Mouse (Mus musculus) c-Kit-negative CD71-positive TER-119-positive erythroid progenitor cells, embryonic 14.5 days (primary cell): ENCODE measurements around the gene Ypel3.
"Not testable (repeated sequence)": the region's sequence is repeated elsewhere in the genome, so short reads cannot be mapped to it uniquely, and the experiment has no call there.

Source experiments
- DNase-seq: peaks from one replicate; pipeline ENCODE4 v3.0.0-alpha.2; 2013; ENCODE audit warnings: low read depth, low spot score

Gene Ypel3

GRCm38 (mm10) chr7:126766201-126766600 lies 10.6 kb upstream of the Ypel3 start, which contains the start of gene Gdpd3:
Gene Gdpd3 (plus strand): TSS chr7:126766334.
- DNase-seq, result no peak

GRCm38 (mm10) chr7:126767001-126767400 lies 9.8 kb upstream of the Ypel3 start:
- no peak for DNase-seq

DNA sequence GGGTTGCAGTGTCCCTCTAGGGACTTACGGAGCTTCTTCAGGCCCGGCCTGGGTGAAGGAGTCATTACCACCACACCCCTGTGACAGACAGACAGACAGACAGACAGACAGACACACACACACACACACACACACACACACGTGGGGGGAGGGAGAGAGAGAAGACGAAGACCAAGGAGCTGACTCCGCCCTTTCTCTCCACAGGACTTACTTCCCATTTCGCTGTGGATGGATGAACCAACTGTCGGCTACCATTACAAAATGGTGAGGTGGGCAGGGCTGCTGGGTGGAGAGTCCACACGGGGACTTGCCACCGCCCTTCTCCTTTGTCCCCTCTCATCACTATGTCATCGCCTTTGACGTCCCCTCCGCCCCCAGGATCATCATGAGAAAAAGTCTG lies 6.0 kb upstream of the Ypel3 start:
- no peak for DNase-seq

GRCm38 (mm10) chr7:126773351-126773750 lies 3.4 kb upstream of the Ypel3 start:
- no peak for DNase-seq

DNA sequence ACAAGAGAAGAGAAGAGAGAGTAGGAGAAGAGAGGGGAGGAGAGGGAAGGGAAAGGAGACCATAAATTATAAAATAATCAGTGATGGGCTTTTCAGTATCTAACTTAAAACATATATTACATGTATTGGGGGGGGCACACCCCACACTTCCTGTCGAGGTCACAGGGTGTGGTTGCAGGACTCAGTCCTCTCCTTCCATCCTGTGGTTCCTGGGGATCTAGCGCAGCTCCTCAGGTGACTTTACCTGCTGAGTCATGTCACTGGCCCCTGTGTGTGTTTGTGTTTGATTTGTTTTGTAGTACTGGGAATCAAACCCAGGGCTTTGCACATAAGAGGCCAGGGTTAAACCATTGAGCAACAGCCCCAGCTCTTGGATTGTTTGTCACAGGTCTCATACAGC lies 2.3 kb upstream of the Ypel3 start:
- DNase-seq, result no peak

DNA sequence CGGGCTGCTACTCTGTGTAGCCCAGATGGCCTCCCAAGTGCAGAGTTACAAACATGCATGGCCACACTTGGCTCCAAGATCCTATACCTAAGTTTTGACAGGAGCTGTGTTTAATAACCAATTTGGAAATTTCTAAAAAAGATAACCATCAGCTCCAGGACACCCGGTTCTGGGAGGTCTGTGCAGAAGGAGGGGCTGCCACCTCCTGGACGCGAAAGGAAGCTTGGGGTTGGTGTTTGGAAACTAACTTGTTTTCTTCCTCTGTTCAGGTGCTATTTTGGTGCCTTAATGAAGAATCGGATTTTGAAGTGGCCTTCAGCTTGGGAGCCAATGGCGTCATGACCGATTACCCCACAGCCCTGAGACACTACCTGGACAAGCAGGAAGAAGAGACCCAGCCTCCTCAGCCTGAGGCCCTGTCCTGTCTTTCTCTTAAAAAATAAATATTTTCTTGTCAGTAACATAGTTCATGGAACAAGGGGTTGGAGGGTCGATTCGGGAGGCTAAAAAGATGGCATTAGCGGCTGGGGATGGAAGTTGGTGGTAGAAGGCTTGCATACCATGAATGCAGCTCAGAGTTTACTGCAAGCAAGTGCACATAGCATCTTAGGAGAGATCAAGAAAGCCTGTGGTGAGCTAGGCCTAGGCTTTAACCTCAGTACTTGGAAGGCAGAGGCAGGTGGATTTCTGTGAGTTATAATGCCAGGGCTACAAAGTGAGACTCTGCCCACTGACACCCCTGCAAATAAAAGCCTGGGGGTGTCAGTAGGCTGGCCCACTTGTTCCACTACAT lies 1.4 kb upstream of the Ypel3 start:
- DNase-seq, result no peak

DNA sequence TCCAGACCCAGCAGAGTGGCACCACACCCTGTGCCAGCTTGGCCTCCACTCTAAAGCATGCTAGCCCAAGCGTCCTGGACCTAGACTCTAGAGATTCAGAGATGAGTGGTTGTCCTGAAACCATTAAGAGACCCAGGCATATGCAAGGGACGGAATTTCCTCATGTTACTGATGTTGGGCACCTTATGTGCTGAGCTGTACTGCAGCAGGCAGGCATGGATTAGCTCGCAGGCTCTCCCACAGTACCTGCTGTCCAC lies 849 bp upstream of the Ypel3 start:
- DNase-seq, result no peak

GRCm38 (mm10) chr7:126777476-126777875 lies 721 bp downstream of the Ypel3 start:
- DNase-seq, result no peak

- no peak for DNase-seq
These were observed 1.4 kb downstream of the Ypel3 start for GRCm38 (mm10) chr7:126778147-126778546.

DNA sequence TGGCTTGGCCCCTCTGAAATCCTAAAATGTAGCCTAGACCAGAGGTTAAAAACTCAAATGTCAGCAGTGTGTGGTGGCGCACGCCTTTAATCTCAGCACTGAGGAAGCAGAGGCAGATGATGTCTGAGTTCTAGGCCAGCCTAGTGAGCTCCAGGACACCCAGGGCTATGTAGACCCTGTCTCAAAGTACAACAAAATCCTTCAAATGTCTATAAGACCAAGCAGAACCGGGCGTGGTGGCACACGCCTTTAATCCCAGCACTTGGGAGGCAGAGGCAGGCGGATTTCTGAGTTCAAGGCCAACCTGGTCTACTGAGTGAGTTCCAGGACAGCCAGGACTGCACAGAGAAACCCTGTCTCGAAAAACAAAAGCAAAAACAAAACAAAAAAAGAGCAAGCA lies 2.3 kb downstream of the Ypel3 start:
- not testable (repeated sequence) for DNase-seq

DNA sequence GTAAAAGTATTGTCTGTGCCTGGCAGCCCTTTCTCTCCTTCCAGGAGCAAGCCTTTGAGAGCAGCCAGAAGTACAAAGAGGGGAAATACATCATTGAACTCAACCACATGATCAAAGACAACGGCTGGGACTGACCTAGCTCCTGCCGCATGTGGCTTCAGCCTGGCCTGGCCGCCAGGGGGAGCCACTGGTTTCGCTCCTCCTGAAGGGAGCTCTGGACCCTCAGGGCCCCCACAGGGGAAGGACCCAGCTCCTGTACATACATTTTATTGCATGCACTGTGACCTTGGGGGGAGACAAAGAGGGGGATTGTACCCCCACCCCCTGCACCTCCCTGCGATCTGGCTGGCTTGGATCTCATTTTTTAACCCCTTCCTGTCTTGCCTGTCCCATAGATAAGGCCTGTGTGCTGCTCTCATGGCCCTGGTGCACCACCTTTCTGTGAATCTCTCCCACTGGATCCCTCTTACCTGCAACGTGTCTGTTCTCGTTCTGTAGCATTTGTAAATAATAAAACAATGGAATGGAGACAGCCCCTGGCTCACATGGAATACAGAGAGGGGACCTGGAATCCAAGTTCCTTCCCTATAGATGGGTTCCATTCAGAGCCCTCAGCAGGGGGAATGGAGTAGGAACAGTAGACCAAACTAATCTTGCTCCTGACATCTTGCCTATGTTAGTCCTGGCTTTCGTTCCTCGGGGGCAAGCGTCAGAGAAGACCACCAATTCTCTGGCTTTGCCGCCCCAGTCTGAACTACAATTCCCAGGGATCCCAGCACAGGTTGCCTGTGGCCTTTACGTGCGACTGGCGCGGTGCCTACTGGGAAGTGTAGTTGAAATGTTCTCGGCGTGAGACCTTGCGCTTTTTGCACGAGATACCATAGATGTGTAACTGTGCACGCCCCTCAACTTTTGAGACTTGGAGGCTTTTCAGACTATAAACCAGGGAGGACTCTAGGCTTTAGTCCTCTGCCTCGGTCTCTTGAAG lies 3.5 kb downstream of the Ypel3 start:
- DNase-seq, result peak; percentile 67

DNA sequence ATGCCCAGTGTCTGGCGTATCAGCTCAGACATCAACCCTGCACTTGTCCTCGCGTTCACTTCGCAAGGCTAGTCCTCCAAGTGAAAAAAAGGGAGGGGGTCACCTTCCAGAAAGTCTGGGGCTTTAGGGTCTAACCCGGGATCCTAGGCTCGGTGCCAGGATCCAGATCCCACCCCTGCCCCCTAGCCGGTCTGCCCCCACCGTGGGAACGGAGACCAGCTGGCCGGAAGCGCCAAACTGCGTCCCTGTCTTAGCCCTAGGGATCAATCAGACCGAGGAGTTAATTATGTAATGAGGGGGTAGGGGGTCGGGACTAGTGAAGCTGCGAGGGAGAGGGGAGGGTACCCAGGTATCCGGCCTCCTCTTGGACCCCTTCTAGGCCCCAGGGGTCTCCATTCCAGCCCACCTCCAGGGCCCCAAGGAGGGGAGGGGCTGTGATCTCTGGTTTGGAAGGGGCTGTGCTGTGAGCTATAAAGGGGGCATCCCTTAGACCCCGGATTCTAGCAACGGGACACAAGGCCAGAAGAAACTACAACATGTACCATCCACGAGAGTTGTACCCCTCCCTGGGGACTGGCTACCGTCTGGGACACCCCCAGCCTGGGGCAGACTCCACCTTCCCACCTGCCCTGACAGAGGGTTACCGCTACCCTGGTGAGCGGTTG lies 4.3 kb downstream of the Ypel3 start, which contains the start of gene Tbx6:
Tbx6 (plus strand) TSS at position 513 of the 665 bp plus-strand sequence.
- DNase-seq, result no peak

DNA sequence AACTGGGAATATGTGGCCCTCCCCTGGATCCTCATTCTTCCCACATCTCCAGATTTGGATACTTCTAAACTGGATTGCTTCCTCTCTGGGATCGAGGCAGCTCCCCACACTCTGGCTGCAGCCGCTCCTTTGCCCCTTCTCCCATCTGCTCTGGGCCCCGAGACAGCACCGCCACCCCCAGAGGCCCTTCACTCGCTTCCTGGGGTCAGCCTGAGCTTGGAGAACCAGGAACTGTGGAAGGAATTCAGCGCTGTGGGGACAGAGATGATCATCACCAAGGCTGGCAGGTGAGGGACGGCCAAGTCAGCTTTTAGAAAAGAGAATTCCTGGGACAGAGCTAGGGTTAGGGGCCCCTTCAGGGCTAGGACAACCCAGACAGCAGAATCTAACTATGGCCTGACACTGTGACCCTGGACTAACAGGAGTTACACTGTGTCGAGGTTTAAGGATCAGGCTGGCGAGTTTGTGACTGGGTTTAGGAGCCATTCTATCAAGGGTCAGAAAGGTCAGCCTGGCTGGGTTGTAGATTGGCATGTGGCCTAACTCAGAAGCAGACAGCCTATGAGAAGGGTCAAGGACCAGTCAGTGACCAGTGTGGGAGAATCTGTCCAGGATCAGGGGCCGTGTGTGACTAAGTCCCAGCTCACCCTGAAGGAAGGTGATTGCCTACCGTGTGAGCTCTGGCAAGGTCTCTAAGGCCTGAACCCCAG lies 5.1 kb downstream of the Ypel3 start:
- DNase-seq, result no peak

DNA sequence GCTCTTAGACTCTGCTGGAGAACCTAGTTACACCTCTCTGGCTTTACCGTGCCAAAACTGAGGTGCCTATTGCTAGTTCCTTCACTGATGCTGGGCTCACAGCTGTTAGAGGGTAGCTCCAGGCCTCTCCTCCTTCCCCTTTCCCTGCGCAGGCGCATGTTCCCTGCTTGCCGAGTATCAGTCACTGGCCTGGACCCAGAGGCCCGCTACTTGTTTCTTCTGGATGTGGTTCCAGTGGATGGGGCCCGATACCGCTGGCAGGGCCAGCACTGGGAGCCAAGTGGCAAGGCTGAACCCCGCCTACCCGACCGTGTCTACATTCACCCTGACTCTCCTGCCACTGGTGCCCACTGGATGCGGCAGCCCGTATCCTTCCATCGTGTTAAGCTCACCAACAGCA lies 5.9 kb downstream of the Ypel3 start:
- no peak for DNase-seq

DNA sequence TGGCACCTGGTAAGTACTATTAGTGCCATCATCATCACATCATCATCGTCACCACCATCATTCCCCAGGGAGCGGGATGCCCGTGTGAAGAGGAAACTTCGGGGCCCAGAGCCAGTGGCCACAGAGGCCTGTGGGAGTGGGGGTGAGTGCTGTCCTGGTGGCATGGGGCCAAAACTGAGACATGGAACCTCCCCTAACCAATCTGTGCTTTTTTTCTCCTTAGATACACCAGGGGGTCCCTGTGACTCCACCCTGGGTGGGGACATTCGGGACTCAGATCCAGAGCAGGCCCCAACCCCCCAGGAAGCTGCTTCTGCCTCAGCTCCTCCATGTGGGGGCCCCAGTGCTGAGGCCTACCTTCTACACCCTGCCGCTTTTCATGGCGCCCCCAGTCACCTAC lies 7.7 kb downstream of the Ypel3 start:
- DNase-seq, result no peak

GRCm38 (mm10) chr7:126785056-126785455 lies 8.3 kb downstream of the Ypel3 start:
- DNase-seq, result no peak

- no peak for DNase-seq
These were observed 9.4 kb downstream of the Ypel3 start for GRCm38 (mm10) chr7:126786142-126786541.

GRCm38 (mm10) chr7:126789141-126789540 lies 12.4 kb downstream of the Ypel3 start:
- DNase-seq, result no peak

DNA sequence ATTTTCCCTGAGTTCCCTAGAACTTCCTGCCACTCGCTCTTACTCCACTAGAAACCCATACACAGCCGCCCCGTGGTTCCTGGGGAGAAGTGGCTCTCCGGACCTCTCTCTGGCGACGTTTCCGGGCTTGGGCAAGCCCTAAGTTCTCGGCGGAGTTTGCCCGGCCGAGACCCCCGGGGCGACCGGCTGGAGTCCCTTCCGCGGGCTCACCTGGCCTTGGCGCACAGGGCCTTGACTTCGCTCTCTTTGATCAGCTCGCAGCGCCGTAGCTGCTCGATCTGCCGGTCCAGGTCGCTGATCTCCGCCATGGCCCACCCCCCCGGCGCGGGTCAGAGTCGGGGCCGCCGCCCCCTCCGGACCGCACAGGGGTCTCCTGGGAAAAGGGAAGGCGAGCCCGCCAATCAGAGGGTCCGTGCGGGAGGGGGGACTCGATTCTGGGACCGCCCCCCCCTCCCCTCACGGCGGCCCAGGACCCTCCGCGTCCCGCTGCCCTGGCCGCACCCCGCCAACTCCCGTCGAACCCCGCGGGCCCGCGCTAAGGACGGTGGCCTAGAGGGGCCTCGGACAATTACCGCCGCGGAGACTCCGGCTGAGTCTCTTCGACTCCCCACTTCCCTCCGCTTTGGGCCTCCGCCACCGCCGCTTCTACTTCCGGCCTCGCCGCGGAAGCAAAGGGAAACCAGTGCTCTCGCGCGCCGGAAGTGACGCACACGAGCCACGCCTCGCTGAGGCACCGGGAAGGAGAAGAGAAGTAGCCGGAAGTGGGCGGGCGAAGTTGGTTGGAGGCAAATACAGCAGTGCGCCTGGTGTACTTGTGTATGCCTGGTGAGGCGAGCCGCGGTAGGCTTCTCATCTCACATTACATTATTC lies 15.3 kb downstream of the Ypel3 start, which contains the start of gene Ppp4c:
Ppp4c (minus strand) TSS at position 646 of the 870 bp plus-strand sequence.
- DNase-seq, result peak; percentile 92

- DNase-seq, result no peak
These were observed 16.1 kb downstream of the Ypel3 start for GRCm38 (mm10) chr7:126792721-126793443.
